Mouse (Mus musculus) midbrain, embryonic 11.5 days (tissue): ENCODE data around the gene Cspg4. TPM values are rescaled to one million over a fixed set of nuclear protein-coding genes. Genes with fewer than 3 reads are reported as not detected.
"Not testable (repeated sequence)": the region's sequence is repeated elsewhere in the genome, so short reads cannot be mapped to it uniquely, and the experiment has no call there.

Experiments
- ATAC-seq: fragments of 200-750 bp; cut with Nextera tagmentation; 2 replicates; pipeline ENCODE4 v1.8.0; 2017; ENCODE audit warnings: moderate TSS enrichment, moderate library complexity; ENCODE audit not compliant: low FRiP score
- DNase-seq: peaks from one replicate; pipeline ENCODE4 v3.0.0; 2015; ENCODE audit warnings: low spot score; ENCODE audit errors: missing footprints
- H3K27ac ChIP-seq: fragments of 300-500 bp; sonication (generic); 2 replicates; pipeline ENCODE4 v1.5.1; 2014; ENCODE audit warnings: low read depth, low read length
- H3K27me3 ChIP-seq: fragments of 300-500 bp; sonication (generic); 2 replicates; pipeline ENCODE4 v1.6.1; 2014; ENCODE audit warnings: mild to moderate bottlenecking, low read length, moderate library complexity, mixed read lengths; ENCODE audit not compliant: control insufficient read depth, insufficient read depth
- H3K36me3 ChIP-seq: fragments of 300-500 bp; sonication (generic); 2 replicates; pipeline ENCODE4 v1.6.1; 2014; ENCODE audit warnings: mild to moderate bottlenecking, low read length, moderate library complexity, mixed read lengths; ENCODE audit not compliant: control insufficient read depth, insufficient read depth
- H3K4me1 ChIP-seq: fragments of 300-500 bp; sonication (generic); 2 replicates; pipeline ENCODE4 v1.6.1; 2014; ENCODE audit warnings: low read length; ENCODE audit not compliant: control insufficient read depth, insufficient read depth
- H3K4me2 ChIP-seq: fragments of 300-500 bp; sonication (generic); 2 replicates; pipeline ENCODE4 v1.6.1; 2014; ENCODE audit warnings: mild to moderate bottlenecking, moderate library complexity
- H3K4me3 ChIP-seq: fragments of 300-500 bp; sonication (generic); 2 replicates; pipeline ENCODE4 v1.5.1; 2014; ENCODE audit warnings: low read depth, low read length
- H3K9ac ChIP-seq: fragments of 300-500 bp; sonication (generic); 2 replicates; pipeline ENCODE4 v1.6.1; 2014; ENCODE audit warnings: low read length
- H3K9me3 ChIP-seq: fragments of 300-500 bp; sonication (generic); 2 replicates; pipeline ENCODE4 v1.6.1; 2016; ENCODE audit warnings: low read length; ENCODE audit not compliant: control insufficient read depth
- WGBS: fragments of 180-500 bp; shearing (Covaris S2); extraction: QIAGEN DNeasy Blood & Tissue Kit; methylation state at CpG from one replicate; pipeline ENCODE4 v1.1.7; 2014; 5-methylcytosine and 5-hydroxymethylcytosine counted together
- polyA plus RNA-seq: library from polyadenylated mRNA; unstranded; fragments of >200 nt; fragmentation: Nextera tagmentation; extraction: Ambion mirVana; gene quantifications from 2 replicates; pipeline ENCODE4 v1.2.1, GENCODE M21; 2014

Gene Cspg4
- polyA plus RNA-seq, 1 experiment from 2014 or later = 1.1 TPM

- Histone ChIP-seq H3K9ac (no peak overlapping the region), H3K27me3 (no peaks in the 10 kb centered on the region), H3K4me1 (no peaks in the 10 kb centered on the region), H3K36me3 (no peaks in the 10 kb centered on the region), H3K27ac (no peak overlapping the region), H3K9me3 (no peaks in the 10 kb centered on the region), H3K4me3 (no peak overlapping the region), H3K4me2 (no peak overlapping the region)
- 84% methylated on average over 3 of the region's 3 CpGs for WGBS
- ATAC-seq (no peak), DNase-seq (no peak)
Measured at GRCm38 (mm10) chr9:56903662-56904061, 38.8 kb downstream of the Cspg4 start.

- no peak for ATAC-seq
- H3K4me2 ChIP-seq = no peak overlapping the region
- no peaks in the 10 kb centered on the region for H3K36me3 ChIP-seq
- no peak overlapping the region for H3K4me3 ChIP-seq
- H3K4me1 ChIP-seq = no peaks in the 10 kb centered on the region
- H3K9ac ChIP-seq = no peak overlapping the region
- no peaks in the 10 kb centered on the region for H3K27me3 ChIP-seq
- H3K27ac ChIP-seq = no peak overlapping the region
- no peak for DNase-seq
- no peaks in the 10 kb centered on the region for H3K9me3 ChIP-seq
- WGBS = 85% methylated on average over 9 of the region's 9 CpGs
Measured at GRCm38 (mm10) chr9:56907549-56907948, 42.7 kb downstream of the Cspg4 start.

GRCm38 (mm10) chr9:56909991-56910390 is 45.2 kb downstream of the Cspg4 start:
- H3K36me3 ChIP-seq, H3K27me3 ChIP-seq, H3K9me3 ChIP-seq, H3K4me1 ChIP-seq, H3K4me3 ChIP-seq, H3K4me2 ChIP-seq, H3K27ac ChIP-seq, H3K9ac ChIP-seq, ATAC-seq, DNase-seq: not testable (repeated sequence)
- WGBS = 65% methylated on average over 4 of the region's 4 CpGs

GRCm38 (mm10) chr9:56911017-56911416 is 46.2 kb downstream of the Cspg4 start:
- H3K9me3 ChIP-seq = no peaks in the 10 kb centered on the region
- WGBS = 71% methylated on average over 1 of the region's 1 CpGs
- DNase-seq = no peak
- H3K36me3 ChIP-seq = no peaks in the 10 kb centered on the region
- no peak overlapping the region for H3K27ac ChIP-seq
- no peaks in the 10 kb centered on the region for H3K4me1 ChIP-seq
- no peak overlapping the region for H3K4me3 ChIP-seq
- no peak overlapping the region for H3K9ac ChIP-seq
- H3K4me2 ChIP-seq = no peak overlapping the region
- ATAC-seq = no peak
- H3K27me3 ChIP-seq = no peaks in the 10 kb centered on the region

GRCm38 (mm10) chr9:56913991-56914390 is 49.2 kb downstream of the Cspg4 start:
- Histone ChIP-seq H3K9ac (no peak overlapping the region), H3K27ac (no peak overlapping the region), H3K4me3 (no peak overlapping the region), H3K4me1 (no peaks in the 10 kb centered on the region), H3K9me3 (no peaks in the 10 kb centered on the region), H3K27me3 (no peaks in the 10 kb centered on the region), H3K4me2 (no peak overlapping the region), H3K36me3 (peaks cover 2% of the 10 kb centered on the region; the same call in 1 of the 2 replicates)
- DNase-seq (no peak), ATAC-seq (no peak)
- WGBS = 90% methylated on average over 9 of the region's 9 CpGs

- Histone ChIP-seq H3K9me3 (no peaks in the 10 kb centered on the region), H3K27me3 (no peaks in the 10 kb centered on the region), H3K4me3 (no peak overlapping the region), H3K9ac (no peak overlapping the region), H3K27ac (no peak overlapping the region), H3K4me2 (no peak overlapping the region), H3K4me1 (no peaks in the 10 kb centered on the region), H3K36me3 (peaks cover 5% of the 10 kb centered on the region)
- 77% methylated on average over 1 of the region's 1 CpGs for WGBS
- no peak for ATAC-seq
- DNase-seq = no peak
Measured at GRCm38 (mm10) chr9:56915116-56915515, 50.3 kb downstream of the Cspg4 start.

GRCm38 (mm10) chr9:56915695-56916410 is 51.0 kb downstream of the Cspg4 start:
- Histone ChIP-seq H3K4me3 (no peak overlapping the region), H3K9ac (no peak overlapping the region), H3K27ac (no peak overlapping the region), H3K4me1 (no peaks in the 10 kb centered on the region), H3K9me3 (no peaks in the 10 kb centered on the region), H3K36me3 (peaks cover 5% of the 10 kb centered on the region), H3K4me2 (no peak overlapping the region), H3K27me3 (no peaks in the 10 kb centered on the region)
- no peak for DNase-seq
- no peak for ATAC-seq
- WGBS = 82% methylated on average over 5 of the region's 5 CpGs

GRCm38 (mm10) chr9:56917131-56917530 is 52.3 kb downstream of the Cspg4 start:
- Histone ChIP-seq H3K36me3 (peaks cover 7% of the 10 kb centered on the region), H3K4me1 (no peaks in the 10 kb centered on the region), H3K9me3 (no peaks in the 10 kb centered on the region; the same call in 1 of the 2 replicates), H3K4me2 (no peak overlapping the region), H3K27me3 (no peaks in the 10 kb centered on the region), H3K4me3 (no peak overlapping the region), H3K9ac (no peak overlapping the region), H3K27ac (no peak overlapping the region)
- DNase-seq = no peak
- no peak for ATAC-seq
- 46% methylated on average over 2 of the region's 2 CpGs for WGBS

- 96% methylated on average over 13 of the region's 13 CpGs for WGBS
- H3K4me1 ChIP-seq = 0 out of 2 replicates have a peak, but pooled peaks cover 2% of the 10 kb centered on the region
- no peak overlapping the region for H3K9ac ChIP-seq
- no peaks in the 10 kb centered on the region for H3K27me3 ChIP-seq
- H3K4me2 ChIP-seq = no peak overlapping the region
- H3K4me3 ChIP-seq = no peak overlapping the region
- H3K27ac ChIP-seq = no peak overlapping the region
- no peak for DNase-seq
- H3K9me3 ChIP-seq = no peaks in the 10 kb centered on the region; the same call in 1 of the 2 replicates
- ATAC-seq = no peak
- peaks cover 7% of the 10 kb centered on the region for H3K36me3 ChIP-seq
Measured at GRCm38 (mm10) chr9:56918466-56918865, 53.6 kb downstream of the Cspg4 start.
